Mouse (Mus musculus) neutrophil, adult 65 days (primary cell): ENCODE data around the gene Gstk1. TPM values are rescaled to one million over a fixed set of nuclear protein-coding genes. Genes with fewer than 3 reads are reported as not detected.

Experiments
- total RNA-seq: library from RNA; stranded (reverse); gene quantifications from 2 replicates; pipeline ENCODE4 v1.2.4, GENCODE M21; 2023

The Gstk1 gene
- total RNA-seq = 4.0 and 4.5 TPM in 2 replicates

GRCm38 (mm10) chr6:42245711-42246353 lies at the start of gene Gstk1:
TSS of gene Gstk1 (plus strand) at chr6:42245935.

GRCm38 (mm10) chr6:42215028-42215427 lies 30.7 kb upstream of the Gstk1 start, which contains the start of gene Tas2r144:
TSS of gene Tas2r144 (plus strand) at chr6:42215328.

GRCm38 (mm10) chr6:42261524-42262170 lies 15.9 kb downstream of the Gstk1 start, which contains the start of gene Tmem139:
TSS of gene Tmem139 (plus strand) at chr6:42261970.

DNA sequence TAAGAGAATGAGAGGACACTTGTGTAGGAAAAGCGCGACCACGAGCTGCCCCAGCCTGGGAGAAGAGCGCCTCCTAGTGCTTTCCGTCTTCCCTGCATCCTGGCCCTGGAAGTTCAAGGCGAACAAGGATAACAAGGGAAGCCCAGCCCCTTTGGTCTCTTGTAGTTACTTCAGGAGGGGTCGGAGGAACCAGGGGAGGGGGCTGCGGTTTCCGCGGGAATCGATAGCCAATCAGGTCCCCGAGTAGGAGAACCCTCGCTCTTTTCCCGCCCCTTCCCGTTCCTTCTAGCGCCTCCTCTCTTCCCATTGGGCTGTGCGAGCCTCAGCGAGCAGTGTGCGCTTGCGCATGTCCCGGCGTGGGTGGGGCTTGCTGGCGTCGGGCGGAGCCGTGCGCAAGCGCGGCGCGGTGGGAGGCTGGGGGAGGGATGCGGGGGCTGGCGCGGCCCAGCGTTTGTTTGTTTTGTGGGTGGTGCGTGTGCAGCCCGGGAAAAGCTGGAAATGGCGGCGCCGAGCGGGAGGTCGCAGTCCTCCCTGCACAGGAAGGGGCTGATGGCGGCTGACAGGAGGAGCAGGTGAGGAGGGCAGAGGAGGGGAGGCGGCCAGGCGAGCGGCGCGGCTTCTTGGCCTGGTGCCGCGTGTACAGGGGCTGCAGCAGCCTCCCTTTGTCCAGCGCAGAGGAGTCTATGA lies 19.0 kb downstream of the Gstk1 start, which contains the start of gene Casp2:
Gene Casp2 (plus strand): TSS at position 360 of the 687 bp plus-strand sequence.

DNA sequence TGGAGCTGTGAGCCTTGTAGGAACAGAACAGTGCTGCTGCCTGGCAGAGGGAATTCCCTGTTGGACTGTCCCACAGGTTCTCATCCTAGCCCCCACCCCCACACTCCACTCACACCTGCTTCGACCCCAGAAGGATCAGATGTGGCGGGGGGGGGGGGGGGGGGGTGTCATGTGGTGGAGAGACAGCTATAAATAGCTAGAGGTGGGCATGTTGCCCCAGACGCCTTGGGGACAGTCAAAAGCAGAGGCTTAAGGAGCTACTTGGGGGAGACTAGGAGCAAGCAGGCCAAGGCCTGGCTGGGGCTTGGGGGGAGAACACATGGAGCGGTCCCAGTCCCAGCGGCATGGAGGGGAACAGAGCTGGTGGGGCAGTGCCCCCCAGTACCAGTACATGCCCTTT lies 40.7 kb downstream of the Gstk1 start, which contains the start of gene Clcn1:
Gene Clcn1 (plus strand): TSS at position 238 of the 400 bp plus-strand sequence.

Other genes starting within 250 kb of the Gstk1 start
- gene Sva, start 207.5 kb upstream of the Gstk1 start, total RNA-seq = not detected in 2 replicates
- gene Tas2r139, start 105.0 kb upstream of the Gstk1 start, total RNA-seq = not detected in 2 replicates
- not detected in 2 replicates for gene Tas2r144, start 30.6 kb upstream of the Gstk1 start, total RNA-seq
- gene Tmem139, start 16.0 kb downstream of the Gstk1 start, total RNA-seq = not detected in 2 replicates
- gene Casp2, start 19.1 kb downstream of the Gstk1 start, total RNA-seq = 65.5 and 97.9 TPM in 2 replicates
- gene Clcn1, start 40.8 kb downstream of the Gstk1 start, total RNA-seq = 0.11 and 0.32 TPM in 2 replicates
- gene Fam131b, start 78.7 kb downstream of the Gstk1 start, total RNA-seq = not detected in 2 replicates
- gene Zyx, start 103.7 kb downstream of the Gstk1 start, total RNA-seq = 756 and 770 TPM in 2 replicates
- 0.44 and 0.45 TPM in 2 replicates for gene Epha1, start 127.3 kb downstream of the Gstk1 start, total RNA-seq
- 4.8 and 7.0 TPM in 2 replicates for gene Tas2r143, start 154.3 kb downstream of the Gstk1 start, total RNA-seq
- gene Tas2r135, start 159.5 kb downstream of the Gstk1 start, total RNA-seq = 4.3 and 9.0 TPM in 2 replicates
- 1.6 and 1.7 TPM in 2 replicates for gene Tas2r126, start 188.6 kb downstream of the Gstk1 start, total RNA-seq
- gene Olfr458, start 219.3 kb downstream of the Gstk1 start, total RNA-seq = not detected in 2 replicates
- not detected in 2 replicates for gene Olfr457, start 230.4 kb downstream of the Gstk1 start, total RNA-seq
- not detected in 2 replicates for gene Olfr456, start 241.3 kb downstream of the Gstk1 start, total RNA-seq